Mouse (Mus musculus): ENCODE measurements around the gene Prpsap1.
"Not testable (repeated sequence)": the region's sequence is repeated elsewhere in the genome, so short reads cannot be mapped to it uniquely, and the experiment has no call there.

The Prpsap1 gene

GRCm38 (mm10) chr11:116515330-116516020, 21.5 kb upstream of the Prpsap1 start:
- no peak for DNase-seq (ENCODE audit: low read depth, low spot score)

- DNase-seq (ENCODE audit: low read depth, low spot score): no peak
Observed at GRCm38 (mm10) chr11:116513531-116514038, 19.6 kb upstream of the Prpsap1 start.

- DNase-seq (ENCODE audit: low read depth, low spot score): no peak
Observed at GRCm38 (mm10) chr11:116512987-116513386, 19.0 kb upstream of the Prpsap1 start.

- no peak for DNase-seq (ENCODE audit: low read depth, low spot score)
Observed at GRCm38 (mm10) chr11:116512154-116512553, 18.2 kb upstream of the Prpsap1 start.

GRCm38 (mm10) chr11:116511301-116511868, 17.4 kb upstream of the Prpsap1 start:
- no peak for DNase-seq (ENCODE audit: low read depth, low spot score)

- peak; percentile 52 for DNase-seq (ENCODE audit: low read depth, low spot score)
Observed at GRCm38 (mm10) chr11:116508689-116509088, 14.7 kb upstream of the Prpsap1 start.

- DNase-seq (ENCODE audit: low read depth, low spot score): no peak
Observed at GRCm38 (mm10) chr11:116506151-116506875, 12.3 kb upstream of the Prpsap1 start.

- no peak for DNase-seq (ENCODE audit: low read depth, low spot score)
Observed at GRCm38 (mm10) chr11:116505573-116505972, 11.6 kb upstream of the Prpsap1 start.

GRCm38 (mm10) chr11:116504516-116504915, 10.5 kb upstream of the Prpsap1 start:
- DNase-seq (ENCODE audit: low read depth, low spot score): no peak

GRCm38 (mm10) chr11:116501005-116501746, 7.2 kb upstream of the Prpsap1 start:
- peak; percentile 69 for DNase-seq (ENCODE audit: low read depth, low spot score)

GRCm38 (mm10) chr11:116499018-116499417, 5.0 kb upstream of the Prpsap1 start:
- no peak for DNase-seq (ENCODE audit: low read depth, low spot score)

- no peak for DNase-seq (ENCODE audit: low read depth, low spot score)
Observed at GRCm38 (mm10) chr11:116498596-116498995, 4.6 kb upstream of the Prpsap1 start.

- no peak for DNase-seq (ENCODE audit: low read depth, low spot score)
Observed at GRCm38 (mm10) chr11:116497313-116497712, 3.3 kb upstream of the Prpsap1 start.

GRCm38 (mm10) chr11:116494474-116495174, 622 bp upstream of the Prpsap1 start:
- no peak for DNase-seq (ENCODE audit: low read depth, low spot score)

- DNase-seq (ENCODE audit: low read depth, low spot score): no peak
Observed at GRCm38 (mm10) chr11:116493191-116493590, 811 bp downstream of the Prpsap1 start.

GRCm38 (mm10) chr11:116492507-116492906, 1.5 kb downstream of the Prpsap1 start:
- DNase-seq (ENCODE audit: low read depth, low spot score): not testable (repeated sequence)

- no peak for DNase-seq (ENCODE audit: low read depth, low spot score)
Observed at GRCm38 (mm10) chr11:116491338-116491737, 2.7 kb downstream of the Prpsap1 start.

GRCm38 (mm10) chr11:116490232-116491107, 3.5 kb downstream of the Prpsap1 start:
- peak; percentile 85 for DNase-seq (ENCODE audit: low read depth, low spot score)

- DNase-seq (ENCODE audit: low read depth, low spot score): no peak
Observed at GRCm38 (mm10) chr11:116489771-116490231, 4.2 kb downstream of the Prpsap1 start.

Measured in forelimb bud, embryonic 11.5 days (tissue).